Mouse (Mus musculus) heart, adult 2 months (tissue): ENCODE measurements around the gene Fam129c. TPM values are rescaled to one million over a fixed set of nuclear protein-coding genes. Genes with fewer than 3 reads are reported as not detected.

Experiments
- DNase-seq, 2 experiments: peaks; one replicate each; pipeline ENCODE4 v3.0.0; 2021
- H3K27ac ChIP-seq: fragments of 200-600 bp; 2 replicates; pipeline ENCODE4 v1.8.1; 2022
- H3K27me3 ChIP-seq: fragments of 200-500 bp; 2 replicates; pipeline ENCODE4 v1.6.1; 2012; ENCODE audit warnings: mild to moderate bottlenecking, low read length, inconsistent platforms, mixed read lengths; ENCODE audit not compliant: control insufficient read depth, insufficient read depth
- H3K36me3 ChIP-seq: fragments of 200-500 bp; 2 replicates; pipeline ENCODE4 v1.6.1; 2012; ENCODE audit warnings: low read length, inconsistent platforms; ENCODE audit not compliant: control insufficient read depth, insufficient read depth
- H3K4me1 ChIP-seq: fragments of 200-500 bp; 2 replicates; pipeline ENCODE4 v1.6.1; 2011; ENCODE audit warnings: low read length; ENCODE audit not compliant: control insufficient read depth, insufficient read depth
- H3K4me3 ChIP-seq: fragments of 200-600 bp; 2 replicates; pipeline ENCODE4 v1.8.1; 2022
- H3K79me2 ChIP-seq: fragments of 200-500 bp; replicated peaks from 2 replicates; pipeline ENCODE4 v1.6.1; 2012; ENCODE audit warnings: mild to moderate bottlenecking, inconsistent platforms, low read length, moderate library complexity, mixed read lengths; ENCODE audit not compliant: control insufficient read depth, insufficient read depth
- H3K9ac ChIP-seq: fragments of 200-500 bp; 2 replicates; pipeline ENCODE4 v1.6.1; 2012; ENCODE audit warnings: low read depth, mild to moderate bottlenecking, control low read depth, inconsistent platforms, low read length, mixed read lengths
- CTCF ChIP-seq: fragments of 200-600 bp; IDR thresholded peaks from 2 replicates; pipeline ENCODE4 v1.8.1; 2022; ENCODE audit warnings: antibody characterized with exemption, mild to moderate bottlenecking, moderate library complexity
- EP300 ChIP-seq: fragments of 200-500 bp; IDR thresholded peaks from 2 replicates; pipeline ENCODE4 v1.6.1; 2011; ENCODE audit warnings: low read depth, low read length, control low read depth; ENCODE audit not compliant: insufficient read depth
- POLR2A ChIP-seq: fragments of 200-500 bp; IDR thresholded peaks from 2 replicates; pipeline ENCODE4 v1.6.1; 2011; ENCODE audit warnings: mild to moderate bottlenecking, low read depth, low read length, control low read depth; ENCODE audit not compliant: insufficient read depth
- WGBS: fragments of 180-500 bp; shearing (Covaris S2); methylation state at CpG from one replicate; pipeline ENCODE4 v1.1.7; 2018; 5-methylcytosine and 5-hydroxymethylcytosine counted together
- intact Hi-C: fragments of 180-260 bp; cut with DNase I; formaldehyde crosslinking; loops from one replicate; pipeline ENCODE4 v1.15.1; 2025
- polyA plus RNA-seq: library from polyadenylated mRNA; depleted of rRNA; stranded (reverse); fragments of >200 nt; gene quantifications from 2 replicates; pipeline ENCODE4 v1.2.3, GENCODE M21; 2012
- total RNA-seq, 2 experiments: library from RNA; stranded (reverse); gene quantifications; 2 replicates each; pipeline ENCODE4 v1.2.3; 2021

The Fam129c gene
- total and polyA plus RNA-seq, 3 experiments = 0.78 to 1.7 (median 0.82) TPM

DNA sequence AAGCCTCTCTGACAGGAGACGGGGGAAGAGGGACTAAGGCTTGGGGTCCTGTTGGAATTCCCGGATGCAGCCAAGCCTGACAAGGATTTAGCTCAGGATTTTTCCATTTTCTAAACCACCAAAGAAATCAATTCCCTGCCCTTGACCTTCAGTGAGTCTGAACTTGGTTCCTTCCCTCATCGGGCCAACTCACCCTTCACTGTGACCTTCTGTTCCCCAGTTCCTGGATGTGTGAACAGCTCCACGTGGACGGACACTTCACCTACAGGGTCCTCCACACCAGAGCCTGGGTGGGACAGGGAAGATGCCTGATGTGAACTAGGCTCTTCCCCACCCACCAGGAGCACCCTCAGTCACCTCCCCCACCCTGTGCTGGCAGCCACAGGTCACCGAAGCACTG, 33.3 kb downstream of the Fam129c start:
- no peak overlapping the region for H3K9ac ChIP-seq
- no peaks in the 10 kb centered on the region for H3K79me2 ChIP-seq
- TF ChIP-seq EP300 = no peak
- no peak for TF ChIP-seq CTCF
- TF ChIP-seq POLR2A = no peak
- no peak for DNase-seq
- no peak overlapping the region for H3K27ac ChIP-seq
- H3K27me3 ChIP-seq = 0 out of 2 replicates have a peak, but pooled peaks cover 2% of the 10 kb centered on the region
- H3K4me1 ChIP-seq = peaks cover 4% of the 10 kb centered on the region
- WGBS = 74% methylated on average over 6 of the region's 6 CpGs
- no peak overlapping the region for H3K4me3 ChIP-seq
- H3K36me3 ChIP-seq = no peaks in the 10 kb centered on the region
- intact Hi-C loops = no loop called here

DNA sequence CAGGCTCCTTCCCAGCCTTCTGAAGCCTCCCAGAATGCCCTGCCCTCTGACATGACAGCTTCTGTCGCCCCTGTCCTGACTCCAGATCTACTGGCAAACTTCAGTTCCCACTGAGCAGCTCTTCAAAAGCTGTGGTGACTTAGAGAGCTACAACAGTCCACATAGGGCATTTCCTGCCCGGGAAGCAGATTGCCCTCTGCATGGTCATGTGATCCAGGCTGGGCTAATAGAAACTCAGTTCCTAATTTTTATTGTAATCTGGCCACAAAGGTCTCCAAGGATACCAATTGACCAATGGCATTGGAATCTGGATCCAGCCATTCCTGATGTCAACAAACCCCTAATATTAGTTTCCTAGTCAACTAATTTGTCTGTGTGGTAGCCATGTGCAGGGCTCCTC, 34.4 kb downstream of the Fam129c start:
- H3K9ac ChIP-seq = no peak overlapping the region
- DNase-seq = no peak
- H3K4me3 ChIP-seq = no peak overlapping the region
- TF ChIP-seq EP300 (no peak), POLR2A (no peak), CTCF (no peak)
- intact Hi-C loops = no loop called here
- H3K27ac ChIP-seq = no peak overlapping the region
- 0 out of 2 replicates have a peak, but pooled peaks cover 2% of the 10 kb centered on the region for H3K27me3 ChIP-seq
- peaks cover 4% of the 10 kb centered on the region for H3K4me1 ChIP-seq
- no peaks in the 10 kb centered on the region for H3K79me2 ChIP-seq
- 52% methylated on average over 2 of the region's 2 CpGs for WGBS
- no peaks in the 10 kb centered on the region for H3K36me3 ChIP-seq

DNA sequence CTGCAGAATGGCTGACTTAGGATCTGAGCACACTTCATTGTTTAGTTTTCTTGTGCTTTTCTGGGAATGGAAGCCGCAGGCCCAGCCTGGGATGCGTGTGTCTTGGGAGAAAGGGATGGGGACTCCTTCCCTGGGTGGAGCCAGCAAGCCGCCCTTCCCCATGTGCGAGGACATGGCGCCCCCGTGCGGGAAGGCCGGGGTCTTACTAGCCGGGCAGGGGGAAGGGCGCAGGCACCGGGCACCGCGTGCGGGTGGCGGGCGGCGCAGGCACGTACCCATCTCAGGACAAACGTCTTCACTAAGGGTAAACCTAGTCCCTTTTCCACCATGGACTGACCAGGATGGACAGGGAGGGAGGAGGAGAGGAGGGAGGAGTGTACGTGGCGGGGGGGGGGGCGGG, 35.7 kb downstream of the Fam129c start:
- no peak for TF ChIP-seq EP300
- peak; percentile 70 for TF ChIP-seq CTCF
- no peak overlapping the region for H3K9ac ChIP-seq
- H3K79me2 ChIP-seq = no peaks in the 10 kb centered on the region
- H3K36me3 ChIP-seq = no peaks in the 10 kb centered on the region
- peak; percentile 69 to 79 for DNase-seq
- no peak overlapping the region for H3K4me3 ChIP-seq
- 9% methylated on average over 19 of the region's 22 CpGs for WGBS
- intact Hi-C loops = loop anchor here (1.0 kb wide), 1 partner anchor 72 kb away; no protein-coding TSS in a partner anchor
- peaks cover 3% of the 10 kb centered on the region for H3K4me1 ChIP-seq
- no peak overlapping the region for H3K27ac ChIP-seq
- H3K27me3 ChIP-seq = 0 out of 2 replicates have a peak, but pooled peaks cover 2% of the 10 kb centered on the region

DNA sequence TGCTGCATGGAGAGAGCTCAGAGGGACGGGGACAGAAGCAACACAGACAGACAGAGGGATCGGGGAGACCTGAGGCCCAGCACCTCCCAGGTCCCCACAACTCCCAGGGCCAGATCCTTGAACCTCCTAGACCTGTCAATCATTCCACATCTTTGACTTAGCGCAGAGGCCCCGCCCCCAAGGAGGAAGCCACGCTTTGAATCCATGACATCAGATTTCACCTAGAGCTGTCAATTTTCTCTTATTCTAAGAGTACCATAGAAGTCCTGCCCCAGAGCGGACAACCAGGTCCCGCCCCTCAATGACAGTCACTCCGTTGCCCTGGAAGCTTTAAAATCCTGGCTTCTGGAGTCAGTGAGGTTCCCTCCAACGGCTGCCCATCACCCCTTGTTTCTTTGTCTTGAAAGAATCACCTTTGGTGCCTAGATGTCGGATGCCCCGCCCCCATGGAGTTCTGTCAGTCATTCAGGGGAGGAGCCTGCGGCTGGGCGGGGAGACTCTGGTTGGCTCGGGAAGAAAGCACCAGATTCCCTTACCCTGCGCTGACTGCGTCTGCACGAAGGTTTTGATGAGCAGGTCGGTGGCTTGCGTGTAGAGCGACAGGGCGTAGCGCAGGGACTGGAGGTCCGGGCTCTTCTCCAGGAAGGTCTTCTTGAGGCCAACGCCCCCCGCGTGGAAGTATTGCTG, 36.7 kb downstream of the Fam129c start:
- no peaks in the 10 kb centered on the region for H3K4me1 ChIP-seq
- DNase-seq = peak; percentile 52 to 69
- no peak overlapping the region for H3K9ac ChIP-seq
- H3K27ac ChIP-seq = no peak overlapping the region
- H3K36me3 ChIP-seq = no peaks in the 10 kb centered on the region
- 0 out of 2 replicates have a peak overlapping the region, but pooled peaks have one; percentile 12 for H3K4me3 ChIP-seq
- H3K79me2 ChIP-seq = no peaks in the 10 kb centered on the region
- H3K27me3 ChIP-seq = 0 out of 2 replicates have a peak, but pooled peaks cover 2% of the 10 kb centered on the region
- intact Hi-C loops = loop anchor here (1.0 kb wide), 1 partner anchor 73 kb away; no protein-coding TSS in a partner anchor
- no peak for TF ChIP-seq POLR2A
- no peak for TF ChIP-seq EP300
- no peak for TF ChIP-seq CTCF
- whole genome bisulfite sequencing = 5% methylated on average over 26 of the region's 26 CpGs

DNA sequence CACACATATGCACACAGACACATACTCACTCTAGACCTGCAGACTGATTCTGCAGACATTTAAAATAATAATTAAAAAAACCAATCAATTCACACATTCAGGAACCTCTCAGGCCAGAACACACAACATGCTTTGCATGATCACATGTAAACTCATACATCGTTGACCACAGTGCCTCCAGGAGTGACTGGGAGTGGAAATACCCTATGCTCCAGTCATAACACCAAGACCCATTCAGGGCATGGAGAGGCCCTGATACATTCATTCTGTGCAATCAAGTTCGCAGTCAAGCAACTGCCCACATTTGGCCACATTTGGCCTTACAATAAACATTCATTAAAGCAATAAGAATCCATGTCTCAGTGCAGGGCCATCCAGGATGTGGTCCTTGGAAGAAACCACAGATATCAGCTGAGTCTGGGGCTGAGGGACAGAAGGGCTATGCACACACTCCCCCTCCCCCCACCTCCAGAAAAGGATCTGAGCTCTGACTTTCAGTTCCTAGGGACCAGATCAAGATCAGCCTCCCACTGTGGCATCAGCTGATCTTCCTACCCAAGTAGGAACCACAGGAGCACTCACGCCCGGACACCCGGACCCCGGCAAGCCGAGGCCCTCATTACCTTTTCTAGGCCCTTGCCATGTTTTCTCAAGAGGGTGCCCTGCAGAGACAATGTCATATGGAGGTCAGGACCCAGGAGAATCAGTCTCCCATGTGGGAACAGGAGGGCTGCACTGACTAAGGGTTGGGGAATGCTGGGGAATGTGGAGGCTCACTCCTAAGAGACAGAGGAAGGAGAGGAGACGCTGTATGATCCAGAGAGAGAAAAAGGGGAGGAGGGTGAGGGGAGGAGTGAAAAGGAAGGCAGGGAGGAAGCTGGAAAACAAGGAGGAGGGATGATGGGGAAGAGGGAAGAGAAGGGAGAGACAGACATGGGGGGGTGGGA, 40.0 kb downstream of the Fam129c start:
- TF ChIP-seq EP300 (no peak), CTCF (no peak), POLR2A (no peak)
- H3K4me1 ChIP-seq = no peaks in the 10 kb centered on the region
- intact Hi-C loops = no loop called here
- H3K27me3 ChIP-seq = 0 out of 2 replicates have a peak, but pooled peaks cover 2% of the 10 kb centered on the region
- H3K79me2 ChIP-seq = no peaks in the 10 kb centered on the region
- WGBS = 67% methylated on average over 8 of the region's 8 CpGs
- DNase-seq = no peak
- H3K4me3 ChIP-seq = no peak overlapping the region
- no peaks in the 10 kb centered on the region for H3K36me3 ChIP-seq
- no peak overlapping the region for H3K27ac ChIP-seq
- H3K9ac ChIP-seq = no peak overlapping the region
